Mouse (Mus musculus): ENCODE measurements around the gene Rmi1. TPM values are rescaled to one million over a fixed set of nuclear protein-coding genes. Genes with fewer than 3 reads are reported as not detected.
"Not testable (repeated sequence)": the region's sequence is repeated elsewhere in the genome, so short reads cannot be mapped to it uniquely, and the experiment has no call there.

The Rmi1 gene
- polyA plus RNA-seq (2015; fragmentation: Nextera tagmentation; extraction: Ambion mirVana) = 25.2 and 27.5 TPM in 2 replicates

DNA sequence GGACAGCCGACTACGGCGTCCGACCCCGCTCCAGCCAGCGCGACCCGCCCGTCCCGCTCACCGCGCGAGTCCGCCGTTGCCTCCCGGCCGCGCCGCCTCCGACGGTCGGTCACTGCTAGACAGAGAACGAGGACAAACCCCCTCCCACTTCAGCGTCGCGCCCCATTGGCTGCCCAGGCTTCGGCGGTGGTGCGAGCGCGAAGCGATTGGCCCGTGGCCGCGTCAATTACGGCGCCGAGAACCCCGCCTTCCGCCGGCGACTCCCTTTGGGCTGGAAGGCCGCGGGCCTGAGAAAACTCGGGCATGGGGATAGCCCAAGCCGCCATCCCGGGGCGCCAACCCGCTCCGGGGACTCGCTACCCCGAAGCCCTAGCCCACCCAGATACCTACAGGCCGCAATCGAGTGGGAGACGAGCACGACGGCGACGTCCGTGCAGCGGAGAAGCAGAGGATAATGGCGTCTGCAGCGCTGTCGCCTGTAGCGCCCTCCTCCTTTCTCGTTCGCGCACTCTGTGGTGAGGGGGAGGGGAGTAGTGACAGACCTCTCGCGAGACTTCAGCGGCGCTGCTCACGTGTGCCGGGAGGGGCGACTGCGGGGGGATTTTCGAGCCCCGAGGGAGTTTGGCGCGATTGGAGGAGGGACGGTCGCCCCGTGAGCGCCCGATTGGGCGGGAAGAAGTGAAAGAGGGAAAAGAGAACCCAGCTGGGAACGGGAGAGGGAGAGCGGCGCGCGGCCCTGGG is at the start of gene Rmi1:
Gene Rmi1, plus strand, starts transcription at position 246 of the 741 bp plus-strand sequence.
- ATAC-seq (ENCODE audit: low FRiP score, low read depth) = peak; percentile 96

DNA sequence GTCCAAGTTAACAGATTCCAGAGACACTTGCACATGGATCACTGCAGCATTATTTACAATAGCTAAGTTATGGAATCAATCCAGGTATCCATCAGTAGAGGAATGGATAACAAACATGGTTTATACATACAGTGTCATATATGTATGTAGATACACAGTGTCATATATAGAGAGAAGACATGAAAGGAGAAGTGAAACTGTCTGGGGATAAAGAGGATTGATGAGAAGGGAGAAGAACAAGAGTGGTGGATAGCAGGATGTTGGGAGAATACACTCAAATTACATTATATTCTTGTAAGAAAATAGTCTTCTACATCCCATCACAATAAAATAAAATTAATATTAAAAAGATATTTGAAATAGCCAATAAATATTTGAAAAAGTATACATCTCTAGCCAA is 49.1 kb upstream of the Rmi1 start:
- no peak overlapping the region for H3K4me3 ChIP-seq
- no peak for ATAC-seq (ENCODE audit: low FRiP score, low read depth)
- no peak overlapping the region for H3K9ac ChIP-seq
- H3K27ac ChIP-seq = no peak overlapping the region
- no peak overlapping the region for H3K4me2 ChIP-seq (replicated peaks)
- no peaks in the 10 kb centered on the region for H3K9me3 ChIP-seq
- no peaks in the 10 kb centered on the region for H3K36me3 ChIP-seq
- H3K27me3 ChIP-seq = no peaks in the 10 kb centered on the region
- H3K4me1 ChIP-seq = no peaks in the 10 kb centered on the region

More for the DNA sequence above, at the start of gene Rmi1:
- H3K9ac ChIP-seq = peak within 1 kb of the TSS; percentile 99
- H3K36me3 ChIP-seq = peaks cover 18% of the 10 kb centered on the region
- WGBS = under 1% methylated on average over 89 of the region's 91 CpGs
- no peaks in the 10 kb centered on the region for H3K27me3 ChIP-seq
- H3K9me3 ChIP-seq = no peaks in the 10 kb centered on the region; the same call in 1 of the 2 replicates
- peak within 1 kb of the TSS; percentile 99 for H3K27ac ChIP-seq
- peak within 1 kb of the TSS; percentile 77 for H3K4me2 ChIP-seq (replicated peaks)
- H3K4me3 ChIP-seq = peak within 1 kb of the TSS; percentile 84
- peaks cover 6% of the 10 kb centered on the region for H3K4me1 ChIP-seq

- under 1% methylated on average over 82 of the region's 85 CpGs for WGBS
Measured at GRCm38 (mm10) chr13:58358629-58359303, 43.3 kb upstream of the Rmi1 start, which contains the start of gene Kif27. TSS of gene Kif27 (minus strand) at chr13:58359122.

DNA sequence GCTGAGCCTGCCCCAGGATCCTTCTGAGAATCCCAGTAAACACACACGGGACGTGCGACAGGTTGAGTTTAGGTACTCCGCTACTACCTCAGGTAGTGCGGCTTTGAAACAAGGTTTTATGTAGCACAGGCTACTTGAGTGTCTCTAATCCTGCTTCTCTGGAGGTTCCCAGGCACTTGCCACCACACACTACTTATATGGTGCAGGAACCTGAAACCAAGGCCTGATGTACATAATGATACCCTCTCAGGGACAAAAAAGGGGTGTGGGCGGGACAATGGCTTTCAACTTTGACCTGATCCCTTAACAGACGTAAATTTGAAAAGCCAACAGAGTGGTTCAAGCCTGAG is 42.8 kb upstream of the Rmi1 start:
- Histone ChIP-seq H3K4me1 (peaks cover 6% of the 10 kb centered on the region; the same call in 1 of the 2 replicates), H3K36me3 (no peaks in the 10 kb centered on the region), H3K9ac (peak overlapping the region; percentile 78; the same call in 1 of the 2 replicates), H3K9me3 (no peaks in the 10 kb centered on the region), H3K4me3 (peak overlapping the region; percentile 68), H3K27me3 (no peaks in the 10 kb centered on the region), H3K4me2 (replicated peaks) (peak overlapping the region; percentile 95), H3K27ac (no peak overlapping the region)
- whole genome bisulfite sequencing = 4% methylated on average over 7 of the region's 7 CpGs
- peak; percentile 71 for ATAC-seq (ENCODE audit: low FRiP score, low read depth)

More at GRCm38 (mm10) chr13:58358629-58359303, 43.3 kb upstream of the Rmi1 start, which contains the start of gene Kif27:
- Histone ChIP-seq H3K9ac (peak within 1 kb of the TSS; percentile 78), H3K4me3 (peak within 1 kb of the TSS; percentile 68), H3K27me3 (no peaks in the 10 kb centered on the region), H3K4me1 (peaks cover 6% of the 10 kb centered on the region; the same call in 1 of the 2 replicates), H3K9me3 (no peaks in the 10 kb centered on the region), H3K4me2 (replicated peaks) (peak within 1 kb of the TSS; percentile 95), H3K27ac (no peak within 1 kb of the TSS), H3K36me3 (no peaks in the 10 kb centered on the region)
- ATAC-seq (ENCODE audit: low FRiP score, low read depth) = peak; percentile 99

- H3K27ac ChIP-seq = no peak overlapping the region
- H3K4me1 ChIP-seq = no peaks in the 10 kb centered on the region
- H3K27me3 ChIP-seq = no peaks in the 10 kb centered on the region
- H3K4me3 ChIP-seq = no peak overlapping the region
- no peaks in the 10 kb centered on the region for H3K9me3 ChIP-seq
- ATAC-seq (ENCODE audit: low FRiP score, low read depth) = no peak
- no peak overlapping the region for H3K9ac ChIP-seq
- no peaks in the 10 kb centered on the region for H3K36me3 ChIP-seq
- no peak overlapping the region for H3K4me2 ChIP-seq (replicated peaks)
- 78% methylated on average over 8 of the region's 8 CpGs for WGBS
Measured at GRCm38 (mm10) chr13:58364353-58365175, 37.5 kb upstream of the Rmi1 start.

DNA sequence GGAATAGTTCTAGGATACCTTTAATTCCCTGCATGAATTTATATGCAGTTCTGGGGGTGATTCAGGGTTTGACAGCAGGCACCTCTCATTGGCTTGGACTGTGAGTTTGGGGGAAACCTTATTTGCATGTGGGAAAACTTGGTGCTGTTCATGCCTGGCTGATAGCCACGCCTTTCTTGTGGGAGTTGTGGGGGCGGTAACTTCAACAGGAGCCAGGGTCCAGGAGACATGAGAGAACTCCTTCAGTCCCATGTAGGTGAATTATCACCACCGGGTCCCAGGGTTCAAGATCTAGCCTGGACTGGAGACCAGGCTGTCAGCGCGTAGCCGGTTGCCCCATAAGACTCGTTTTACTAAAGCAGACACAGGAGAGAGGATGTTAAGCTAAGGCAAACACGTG is 36.9 kb upstream of the Rmi1 start:
- H3K27me3 ChIP-seq; H3K4me3 ChIP-seq; H3K27ac ChIP-seq; H3K4me2 ChIP-seq (replicated peaks); H3K4me1 ChIP-seq; H3K9me3 ChIP-seq; H3K9ac ChIP-seq; H3K36me3 ChIP-seq; ATAC-seq (ENCODE audit: low FRiP score, low read depth): not testable (repeated sequence)
- 82% methylated on average over 8 of the region's 8 CpGs for WGBS

DNA sequence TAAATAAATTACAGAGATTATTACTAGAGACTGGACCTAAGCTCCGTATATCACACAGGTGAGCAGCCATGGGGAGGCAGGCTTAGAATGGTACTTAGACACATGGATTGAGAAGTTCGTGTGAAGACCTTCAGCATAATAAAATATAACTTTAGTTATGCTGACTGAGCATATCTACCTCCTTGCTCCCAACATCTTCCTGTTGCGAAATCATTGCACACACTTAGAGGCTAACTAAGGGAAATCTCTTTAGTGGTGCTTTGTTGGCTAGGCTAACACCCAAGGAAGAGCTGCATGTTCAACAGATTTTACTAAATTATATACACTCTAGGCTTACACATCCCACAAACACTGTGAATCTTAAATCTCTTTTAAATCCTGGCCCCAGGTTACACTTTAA is 35.7 kb upstream of the Rmi1 start:
- Histone ChIP-seq H3K4me3 (no peak overlapping the region), H3K9ac (no peak overlapping the region), H3K27ac (no peak overlapping the region), H3K27me3 (no peaks in the 10 kb centered on the region), H3K4me2 (replicated peaks) (no peak overlapping the region), H3K4me1 (no peaks in the 10 kb centered on the region), H3K9me3 (no peaks in the 10 kb centered on the region), H3K36me3 (no peaks in the 10 kb centered on the region)
- 86% methylated on average over 3 of the region's 3 CpGs for WGBS
- no peak for ATAC-seq (ENCODE audit: low FRiP score, low read depth)

DNA sequence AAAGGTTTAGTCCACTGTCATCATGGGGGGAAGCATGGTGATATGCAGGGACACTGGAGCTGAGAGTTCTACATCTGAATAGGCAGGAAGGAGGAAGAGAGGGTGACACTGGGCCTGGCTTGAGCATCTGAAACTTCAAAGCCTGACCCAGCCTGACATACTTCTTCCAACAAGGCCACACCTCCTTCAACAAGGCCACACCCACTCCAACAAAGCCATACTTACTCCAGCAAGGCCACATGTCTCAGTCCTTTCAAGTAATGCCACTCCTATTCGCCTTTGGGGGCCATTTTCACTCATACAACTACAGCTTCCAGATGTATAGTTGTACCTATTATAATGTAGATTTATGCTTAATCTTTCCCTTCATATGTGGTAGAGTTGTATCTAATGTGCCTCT is 34.4 kb upstream of the Rmi1 start:
- Histone ChIP-seq H3K4me1 (no peaks in the 10 kb centered on the region), H3K27ac (no peak overlapping the region), H3K9ac (no peak overlapping the region), H3K4me3 (no peak overlapping the region), H3K9me3 (no peaks in the 10 kb centered on the region), H3K27me3 (no peaks in the 10 kb centered on the region), H3K4me2 (replicated peaks) (no peak overlapping the region), H3K36me3 (no peaks in the 10 kb centered on the region)
- 78% methylated on average over 1 of the region's 1 CpGs for WGBS
- no peak for ATAC-seq (ENCODE audit: low FRiP score, low read depth)

DNA sequence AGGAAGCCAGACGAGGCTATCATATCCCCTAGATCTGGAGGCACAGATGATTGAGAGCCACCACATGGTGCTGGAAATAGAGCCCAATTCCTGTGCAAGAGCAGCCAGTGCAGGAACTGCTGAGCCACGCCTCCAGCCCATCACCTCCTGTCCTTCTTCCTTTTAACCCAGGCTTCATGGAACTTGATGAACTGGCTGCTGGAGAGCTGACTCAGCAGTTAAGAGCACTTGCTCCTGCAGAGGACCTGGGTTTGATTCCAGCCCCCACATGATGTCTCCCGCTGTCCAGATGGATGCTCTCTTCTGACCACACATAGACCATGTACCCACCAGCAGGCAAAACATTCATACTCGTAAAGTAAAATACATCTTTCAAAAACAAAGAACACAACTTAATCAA is 33.2 kb upstream of the Rmi1 start:
- Histone ChIP-seq H3K9me3 (no peaks in the 10 kb centered on the region), H3K27me3 (no peaks in the 10 kb centered on the region), H3K4me2 (replicated peaks) (no peak overlapping the region), H3K36me3 (no peaks in the 10 kb centered on the region), H3K4me3 (no peak overlapping the region), H3K4me1 (no peaks in the 10 kb centered on the region), H3K9ac (no peak overlapping the region), H3K27ac (no peak overlapping the region)
- ATAC-seq (ENCODE audit: low FRiP score, low read depth) = no peak
- WGBS = 69% methylated on average over 4 of the region's 4 CpGs

- H3K36me3 ChIP-seq = 0 out of 2 replicates have a peak, but pooled peaks cover 3% of the 10 kb centered on the region
- no peak overlapping the region for H3K4me3 ChIP-seq
- H3K9ac ChIP-seq = no peak overlapping the region
- 83% methylated on average over 5 of the region's 5 CpGs for WGBS
- H3K9me3 ChIP-seq = peaks cover 13% of the 10 kb centered on the region; the same call in 1 of the 2 replicates
- no peak overlapping the region for H3K27ac ChIP-seq
- H3K4me1 ChIP-seq = no peaks in the 10 kb centered on the region
- ATAC-seq (ENCODE audit: low FRiP score, low read depth) = no peak
- H3K4me2 ChIP-seq (replicated peaks) = no peak overlapping the region
- H3K27me3 ChIP-seq = no peaks in the 10 kb centered on the region
Measured at GRCm38 (mm10) chr13:58372278-58373152, 29.5 kb upstream of the Rmi1 start.

DNA sequence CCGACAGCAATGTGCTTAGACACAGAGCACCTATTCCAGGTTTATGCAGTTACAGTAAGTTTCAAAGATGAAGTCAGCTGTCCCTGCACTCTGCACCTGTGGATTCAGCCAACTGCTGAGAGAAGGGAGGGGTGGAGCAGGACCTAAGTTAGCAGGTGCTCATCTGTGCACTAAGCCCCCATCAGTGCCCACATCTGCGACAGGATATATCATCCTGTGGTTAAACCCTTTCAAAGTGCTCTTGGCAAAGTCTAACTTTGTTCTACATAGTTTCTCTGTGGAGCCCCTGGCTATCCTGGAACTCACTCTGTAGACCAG is 28.9 kb upstream of the Rmi1 start:
- Histone ChIP-seq H3K4me2 (replicated peaks) (no peak overlapping the region), H3K27ac (no peak overlapping the region), H3K9me3 (peaks cover 13% of the 10 kb centered on the region; the same call in 1 of the 2 replicates), H3K36me3 (0 out of 2 replicates have a peak, but pooled peaks cover 3% of the 10 kb centered on the region), H3K4me3 (no peak overlapping the region), H3K27me3 (no peaks in the 10 kb centered on the region), H3K4me1 (no peaks in the 10 kb centered on the region), H3K9ac (no peak overlapping the region)
- WGBS = 92% methylated on average over 2 of the region's 2 CpGs
- ATAC-seq (ENCODE audit: low FRiP score, low read depth) = no peak

All from limb, embryonic 13.5 days (tissue).